Mouse (Mus musculus) layer of hippocampus, postnatal 14 days (tissue): ENCODE results near the gene Tas2r105. TPM values are rescaled to one million over a fixed set of nuclear protein-coding genes. Genes with fewer than 3 reads are reported as not detected.

Source experiments
- DNase-seq, 2 experiments: peaks; one replicate each; pipeline ENCODE4 v3.0.0; 2021 to 2022; ENCODE audit warnings: low spot score in 2 of 2, mixed read lengths in 1 of 2
- long read RNA-seq, 2 experiments: library from polyadenylated mRNA; stranded (forward); transcript quantifications; one replicate each; pipeline ENCODE4 v2.0.0; 2021
- total RNA-seq, 2 experiments: library from RNA; stranded (reverse); gene quantifications; 2 replicates each; pipeline ENCODE4 v1.2.3; 2021

Gene Tas2r105
- total RNA-seq = not detected
- long read RNA-seq, experiment 1 = 0 reads
- long read RNA-seq, experiment 2 = 0 reads

- no peak for DNase-seq
Observed at GRCm38 (mm10) chr6:131687395-131687794, at the start of gene Tas2r105. Gene Tas2r105, minus strand, starts transcription at chr6:131687495.

GRCm38 (mm10) chr6:131712803-131713202 lies 25.5 kb upstream of the Tas2r105 start:
- no peak for DNase-seq

- no peak for DNase-seq
Observed at GRCm38 (mm10) chr6:131689963-131690362, 2.7 kb upstream of the Tas2r105 start, which contains the start of gene Tas2r114. Gene Tas2r114, minus strand, starts transcription at chr6:131690063.

- no peak for DNase-seq
Observed at GRCm38 (mm10) chr6:131685644-131686043, 1.7 kb downstream of the Tas2r105 start, which contains the start of gene Tas2r104. Gene Tas2r104, minus strand, starts transcription at chr6:131685744.

GRCm38 (mm10) chr6:131678786-131679185 lies 8.5 kb downstream of the Tas2r105 start, which contains the start of gene Tas2r106:
Gene Tas2r106, minus strand, starts transcription at chr6:131678886.
- no peak for DNase-seq

GRCm38 (mm10) chr6:131660049-131660448 lies 27.2 kb downstream of the Tas2r105 start, which contains the start of gene Tas2r107:
Gene Tas2r107, minus strand, starts transcription at chr6:131660149.
- no peak for DNase-seq

Other genes starting within 250 kb of the Tas2r105 start
- not detected for gene 5430401F13Rik, start 201.1 kb downstream of the Tas2r105 start, total RNA-seq
- not detected for gene Gm6619, start 201.1 kb downstream of the Tas2r105 start, total RNA-seq
- gene Tas2r130, start 56.6 kb downstream of the Tas2r105 start, total RNA-seq = not detected
- not detected for gene Tas2r107, start 27.3 kb downstream of the Tas2r105 start, total RNA-seq
- gene Tas2r106, start 8.6 kb downstream of the Tas2r105 start, total RNA-seq = not detected
- not detected for gene Tas2r104, start 1.8 kb downstream of the Tas2r105 start, total RNA-seq
- not detected for gene Tas2r114, start 2.6 kb upstream of the Tas2r105 start, total RNA-seq